25 mouse cellular contexts compared by ENCODE assay signal in genomic region chr5:63351108-63351507, GRCm38 (mm10).
DNase-seq lines count a peak whose midpoint lies in the region; ATAC-seq and TF ChIP-seq lines count a peak whose summit lies in the region.
"Had no signal": no experiment of that assay in that cellular context is flagged by ENCODE, and none has a peak within 500 bp of the region (broad histone marks: within the 10 kb centered on the region; RNA-seq: fewer than 3 reads in every experiment).

No protein-coding gene starts in this region.

- no peaks in the 10 kb centered on the region for H3K36me3 ChIP-seq in kidney, postnatal 0 days (ENCODE audit: insufficient read depth, low read length)
- H3K36me3 ChIP-seq in stomach, embryonic 14.5 days (ENCODE audit: control insufficient read depth, insufficient read depth, low read length) = no peaks in the 10 kb centered on the region
- no peaks in the 10 kb centered on the region for H3K36me3 ChIP-seq in stomach, postnatal 0 days (ENCODE audit: control insufficient read depth, insufficient read depth, low read length)
- H3K36me3 ChIP-seq: embryonic facial prominence, embryonic 15.5 days; heart, embryonic 12.5 days; heart, embryonic 15.5 days; hindbrain, embryonic 10.5 days; hindbrain, embryonic 13.5 days had no signal

- ATAC-seq in kidney, postnatal 0 days (replicated peaks; ENCODE audit: low FRiP score, low read depth) = no peak
- ATAC-seq in stomach, embryonic 14.5 days (ENCODE audit: insufficient number of reproducible peaks, insufficient read depth, low FRiP score, low read depth) = 0 out of 2 replicates have a peak, but pooled peaks have one; percentile 28
- no peak for ATAC-seq in stomach, postnatal 0 days (ENCODE audit: low FRiP score, low TSS enrichment)
- ATAC-seq: activated CD4-positive, CD25-positive, alpha-beta regulatory T cell, adult 4 months; forebrain, embryonic 14.5 days; forebrain, postnatal 0 days; hindbrain, embryonic 16.5 days had no signal

- peak; percentile 1 for DNase-seq in embryo, embryonic 10.5 days (ENCODE audit: low spot score)
- no peak for DNase-seq in embryo, embryonic 9.5 days (ENCODE audit: extremely low spot score)
- peak; percentile 38 for DNase-seq in kidney, postnatal 0 days (ENCODE audit: low spot score)
- DNase-seq in kidney, adult 9 months = no peak
- DNase-seq in stomach, postnatal 0 days (ENCODE audit: low spot score) = no peak
- DNase-seq in adrenal gland, postnatal 14 days = no peak
- DNase-seq: adrenal gland, adult 8-10 months; adrenal gland, postnatal 36 days; cerebellum, adult 18-20 months; cerebellum, adult 9-10 months; cerebellum, postnatal 14 days; forebrain, postnatal 0 days; gastrocnemius, postnatal 25 days; heart, adult 18-20 months; heart, postnatal 10 days; heart, postnatal 36 days had no signal

- no peak overlapping the region for H3K4me2 ChIP-seq in kidney, postnatal 0 days (ENCODE audit: low read length)
- H3K4me2 ChIP-seq in stomach, embryonic 14.5 days (replicated peaks; ENCODE audit: low read depth, low read length) = no peak overlapping the region
- no peak overlapping the region for H3K4me2 ChIP-seq in stomach, postnatal 0 days (replicated peaks; ENCODE audit: low read depth)
- H3K4me2 ChIP-seq: embryonic facial prominence, embryonic 15.5 days; heart, embryonic 12.5 days; heart, embryonic 15.5 days; hindbrain, embryonic 13.5 days had no signal

- H3K27ac ChIP-seq in kidney, postnatal 0 days = no peak overlapping the region
- H3K27ac ChIP-seq in stomach, embryonic 14.5 days (ENCODE audit: low read length) = no peak overlapping the region
- H3K27ac ChIP-seq in stomach, postnatal 0 days (replicated peaks) = no peak overlapping the region
- H3K27ac ChIP-seq: embryonic facial prominence, embryonic 15.5 days; heart, embryonic 15.5 days; hindbrain, embryonic 10.5 days; hindbrain, embryonic 13.5 days had no signal

- no peaks in the 10 kb centered on the region for H3K9me3 ChIP-seq in kidney, postnatal 0 days (replicated peaks; ENCODE audit: low read length)
- H3K9me3 ChIP-seq in stomach, embryonic 14.5 days (ENCODE audit: control insufficient read depth, low read depth, low read length) = no peaks in the 10 kb centered on the region
- H3K9me3 ChIP-seq in stomach, postnatal 0 days (ENCODE audit: control insufficient read depth, low read length) = no peaks in the 10 kb centered on the region
- H3K9me3 ChIP-seq: embryonic facial prominence, embryonic 15.5 days; heart, embryonic 12.5 days; heart, embryonic 15.5 days; hindbrain, embryonic 10.5 days; hindbrain, embryonic 13.5 days had no signal

- WGBS in kidney, postnatal 0 days = 54% methylated on average over 2 of the region's 2 CpGs
- 48% methylated on average over 2 of the region's 2 CpGs for WGBS in stomach, embryonic 14.5 days
- WGBS in stomach, postnatal 0 days = 45% methylated on average over 2 of the region's 2 CpGs

- no peaks in the 10 kb centered on the region for H3K4me1 ChIP-seq in kidney, postnatal 0 days (replicated peaks; ENCODE audit: insufficient read depth, low read length)
- no peaks in the 10 kb centered on the region for H3K4me1 ChIP-seq in stomach, embryonic 14.5 days (ENCODE audit: control insufficient read depth, insufficient read depth, low read length)
- H3K4me1 ChIP-seq in stomach, postnatal 0 days (replicated peaks; ENCODE audit: control insufficient read depth, insufficient read depth) = no peaks in the 10 kb centered on the region
- H3K4me1 ChIP-seq: embryonic facial prominence, embryonic 15.5 days; heart, embryonic 12.5 days; heart, embryonic 15.5 days; hindbrain, embryonic 10.5 days; hindbrain, embryonic 13.5 days had no signal

- no peak for TF ChIP-seq CTCF in kidney, postnatal 0 days (IDR thresholded peaks at IDR 0.05; ENCODE audit: low read depth)
- no peak for TF ChIP-seq CTCF in stomach, postnatal 0 days (IDR thresholded peaks at IDR 0.05; ENCODE audit: low read depth)

- no peaks in the 10 kb centered on the region for H3K27me3 ChIP-seq in kidney, postnatal 0 days (ENCODE audit: insufficient read depth, low read length)
- H3K27me3 ChIP-seq in stomach, embryonic 14.5 days (ENCODE audit: control insufficient read depth, insufficient read depth, low read length) = no peaks in the 10 kb centered on the region
- H3K27me3 ChIP-seq in stomach, postnatal 0 days (ENCODE audit: control insufficient read depth, insufficient read depth, low read length) = no peaks in the 10 kb centered on the region
- H3K27me3 ChIP-seq: embryonic facial prominence, embryonic 15.5 days; heart, embryonic 12.5 days; heart, embryonic 15.5 days; hindbrain, embryonic 13.5 days had no signal

- no peak overlapping the region for H3K9ac ChIP-seq in kidney, postnatal 0 days (ENCODE audit: low read depth, low read length)
- no peak overlapping the region for H3K9ac ChIP-seq in stomach, embryonic 14.5 days (replicated peaks; ENCODE audit: low read depth, low read length)
- no peak overlapping the region for H3K9ac ChIP-seq in stomach, postnatal 0 days (ENCODE audit: low read length)
- H3K9ac ChIP-seq: embryonic facial prominence, embryonic 15.5 days; forebrain, postnatal 0 days; heart, embryonic 12.5 days; heart, embryonic 15.5 days; hindbrain, embryonic 13.5 days had no signal

- TF ChIP-seq EP300 in stomach, postnatal 0 days (optimal IDR thresholded peaks at IDR 0.05) = no peak

- no peak overlapping the region for H3K4me3 ChIP-seq in kidney, postnatal 0 days (replicated peaks; ENCODE audit: low read depth, low read length)
- no peak overlapping the region for H3K4me3 ChIP-seq in stomach, embryonic 14.5 days (ENCODE audit: low read depth, low read length)
- no peak overlapping the region for H3K4me3 ChIP-seq in stomach, postnatal 0 days (ENCODE audit: low read depth, low read length)
- H3K4me3 ChIP-seq: embryonic facial prominence, embryonic 15.5 days; heart, embryonic 12.5 days; heart, embryonic 15.5 days; hindbrain, embryonic 10.5 days; hindbrain, embryonic 13.5 days had no signal

Comparison
In these comparisons a context has a peak if more than half of its experiments do, and no peak if none do; other contexts are left out.
1. DNase-seq: peak in embryo, embryonic 10.5 days (single experiment) and kidney, postnatal 0 days (single experiment); none in embryo, embryonic 9.5 days (single experiment), kidney, adult 9 months (single experiment), stomach, postnatal 0 days (single experiment) and adrenal gland, postnatal 14 days (single experiment).